Mouse (Mus musculus) left cerebral cortex, adult 11 months (tissue): ENCODE measurements around the gene Slc20a1.

ENCODE experiments used
- DNase-seq: peaks from one replicate; pipeline ENCODE4 v3.0.0; 2022; ENCODE audit warnings: low spot score

Slc20a1 gene

DNA sequence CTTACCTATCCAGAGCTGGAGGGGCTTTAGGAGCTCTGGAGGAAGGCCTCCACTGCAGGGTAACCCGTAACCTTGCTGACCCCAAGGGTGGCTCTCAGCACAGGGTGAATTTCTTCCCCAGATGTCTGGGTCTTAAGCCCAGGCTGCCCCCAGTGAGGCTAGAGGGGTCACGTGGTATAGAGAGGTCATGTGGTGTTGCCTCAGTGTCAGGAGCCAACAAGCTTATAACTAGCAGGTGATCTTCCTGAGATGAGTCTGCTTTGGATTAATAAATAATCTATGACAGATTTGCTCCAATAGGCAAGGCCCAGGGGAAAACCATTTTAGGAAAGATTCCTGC is 55.0 kb downstream of the Slc20a1 start:
- no peak for DNase-seq

DNA sequence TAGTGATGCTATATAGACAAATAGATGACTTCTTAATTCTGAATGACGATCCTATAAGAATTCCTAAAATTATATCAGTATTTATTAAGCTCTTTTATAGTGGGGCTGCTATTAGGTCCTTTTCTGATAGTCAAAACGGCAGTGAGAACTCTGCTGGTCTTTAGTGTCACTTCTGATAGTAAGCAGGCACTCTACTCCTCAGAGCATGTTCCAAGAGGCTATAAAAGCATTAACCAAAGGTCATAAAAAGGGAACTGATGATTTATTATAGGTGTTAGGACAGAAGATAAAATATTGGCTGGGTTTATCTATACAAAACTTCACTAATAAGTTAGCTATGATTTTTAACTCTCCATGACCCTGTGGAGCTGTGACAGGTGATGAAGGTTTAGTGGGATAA is 55.5 kb downstream of the Slc20a1 start:
- DNase-seq = no peak

GRCm38 (mm10) chr2:129256006-129256405 is 57.4 kb downstream of the Slc20a1 start:
- DNase-seq = no peak

GRCm38 (mm10) chr2:129258056-129258455 is 59.5 kb downstream of the Slc20a1 start:
- DNase-seq = no peak

GRCm38 (mm10) chr2:129258475-129259211 is 60.1 kb downstream of the Slc20a1 start:
- DNase-seq = peak; percentile 56

- DNase-seq = no peak
These were observed 62.1 kb downstream of the Slc20a1 start for GRCm38 (mm10) chr2:129260646-129261045.
